18 mouse cellular contexts compared by ENCODE assay signal in genomic region chr15:25639217-25639616, GRCm38 (mm10). TPM values are rescaled to one million over a fixed set of nuclear protein-coding genes. Genes with fewer than 3 reads are reported as not detected.
A peak's percentile ranks its signal among the peaks of the same experiment; 100 is the strongest.
DNase-seq lines count a peak whose midpoint lies in the region; ATAC-seq and TF ChIP-seq lines count a peak whose summit lies in the region.
"Had no signal": no experiment of that assay in that cellular context is flagged by ENCODE, and none has a peak within 500 bp of the region (broad histone marks: within the 10 kb centered on the region; RNA-seq: fewer than 3 reads in every experiment).

No protein-coding gene starts in this region.

- H3K4me2 ChIP-seq in kidney, embryonic 15.5 days, result no peak overlapping the region
- H3K4me2 ChIP-seq in lung, postnatal 0 days (replicated peaks; ENCODE audit: low read depth, low read length), result no peak overlapping the region
- H3K4me2 ChIP-seq: embryonic facial prominence, embryonic 13.5 days; heart, embryonic 12.5 days; hindbrain, embryonic 15.5 days had no signal

- H3K4me1 ChIP-seq in kidney, adult 2 months (ENCODE audit: control insufficient read depth, insufficient read depth, low read length), result peaks cover 63% of the 10 kb centered on the region
- peaks cover 88% of the 10 kb centered on the region for H3K4me1 ChIP-seq in kidney, embryonic 15.5 days
- H3K4me1 ChIP-seq in lung, postnatal 0 days (ENCODE audit: insufficient read depth, low read depth, low read length), result peaks cover 22% of the 10 kb centered on the region; the same call in 1 of the 2 replicates
- H3K4me1 ChIP-seq in lung, adult 2 months (ENCODE audit: control insufficient read depth, insufficient read depth, low read length), result peaks cover 31% of the 10 kb centered on the region
- H3K4me1 ChIP-seq in embryonic fibroblast, embryonic 13.5 days (ENCODE audit: control insufficient read depth, insufficient read depth, low read length), result peaks cover 30% of the 10 kb centered on the region

- intact Hi-C loops in left cerebral cortex, postnatal 10 days (cut with DNase I), result no loop called here
- intact Hi-C loops in heart, postnatal 25 days (cut with DNase I), result no loop called here

- no peak; the same call in 1 of the 2 replicates for TF ChIP-seq EP300 in lung, postnatal 0 days (IDR thresholded peaks at IDR 0.05)

- 34% methylated on average over 5 of the region's 5 CpGs for WGBS in kidney, adult 2 months
- 83% methylated on average over 5 of the region's 5 CpGs for WGBS in kidney, embryonic 15.5 days
- 50% methylated on average over 5 of the region's 5 CpGs for WGBS in lung, postnatal 0 days
- 51% methylated on average over 5 of the region's 5 CpGs for WGBS in lung, adult 2 months

- no peak for ATAC-seq in kidney, embryonic 15.5 days (replicated peaks; ENCODE audit: low FRiP score)
- 0 out of 2 replicates have a peak, but pooled peaks have one; percentile 14 for ATAC-seq in lung, postnatal 0 days
- ATAC-seq: forebrain, embryonic 14.5 days had no signal

- peak; percentile 56 for DNase-seq in kidney, adult 2 months
- peak; percentile 52 for DNase-seq in lung, postnatal 0 days (ENCODE audit: low spot score)
- DNase-seq in lung, adult 2 months, result no peak
- no peak for DNase-seq in left cerebral cortex, postnatal 10 days (ENCODE audit: extremely low spot score in 1 of 2, low spot score in 2 of 2)
- DNase-seq in adrenal gland, adult 2 months, result no peak
- DNase-seq in heart, postnatal 25 days (ENCODE audit: low spot score), result no peak
- DNase-seq: adrenal gland, postnatal 14 days; cerebellum, adult 18-20 months; cerebellum, adult 9-11 months; cerebellum, postnatal 36 days; gastrocnemius, postnatal 14 days; heart, postnatal 36 days had no signal

- H3K36me3 ChIP-seq in kidney, adult 2 months (ENCODE audit: control insufficient read depth, insufficient read depth, low read length), result no peaks in the 10 kb centered on the region
- H3K36me3 ChIP-seq in kidney, embryonic 15.5 days, result no peaks in the 10 kb centered on the region
- H3K36me3 ChIP-seq in lung, postnatal 0 days (ENCODE audit: insufficient read depth, low read length), result no peaks in the 10 kb centered on the region
- H3K36me3 ChIP-seq: embryonic facial prominence, embryonic 13.5 days; heart, embryonic 12.5 days; hindbrain, embryonic 15.5 days had no signal

- no peak overlapping the region for H3K4me3 ChIP-seq in kidney, adult 2 months (ENCODE audit: insufficient read depth, low read depth, low read length)
- no peak overlapping the region for H3K4me3 ChIP-seq in kidney, embryonic 15.5 days (replicated peaks)
- no peak overlapping the region for H3K4me3 ChIP-seq in lung, postnatal 0 days (ENCODE audit: low read depth, low read length)
- no peak overlapping the region for H3K4me3 ChIP-seq in lung, adult 2 months (replicated peaks; ENCODE audit: extremely low read depth, low read depth, low read length)
- H3K4me3 ChIP-seq in embryonic fibroblast, embryonic 13.5 days (ENCODE audit: insufficient read depth, low read length), result no peak overlapping the region
- H3K4me3 ChIP-seq: embryonic facial prominence, embryonic 13.5 days; heart, embryonic 12.5 days; hindbrain, embryonic 15.5 days had no signal

- 0 out of 2 replicates have a peak overlapping the region, but pooled peaks have one; percentile 6 for H3K27ac ChIP-seq in kidney, adult 2 months (ENCODE audit: insufficient read depth, low read depth, low read length)
- no peak overlapping the region for H3K27ac ChIP-seq in kidney, embryonic 15.5 days
- H3K27ac ChIP-seq in lung, postnatal 0 days (ENCODE audit: low read length), result no peak overlapping the region
- peak overlapping the region; percentile 34 for H3K27ac ChIP-seq in embryonic fibroblast, embryonic 13.5 days (ENCODE audit: insufficient read depth, low read length)
- H3K27ac ChIP-seq: embryonic facial prominence, embryonic 13.5 days; hindbrain, embryonic 15.5 days had no signal

- H3K9ac ChIP-seq in kidney, embryonic 15.5 days, result no peak overlapping the region
- H3K9ac ChIP-seq in lung, postnatal 0 days (replicated peaks; ENCODE audit: low read depth), result no peak overlapping the region
- H3K9ac ChIP-seq: embryonic facial prominence, embryonic 13.5 days; heart, embryonic 12.5 days; hindbrain, embryonic 15.5 days had no signal

- H3K27me3 ChIP-seq in kidney, adult 2 months (replicated peaks; ENCODE audit: control insufficient read depth, insufficient read depth, low read length), result no peaks in the 10 kb centered on the region
- H3K27me3 ChIP-seq in kidney, embryonic 15.5 days, result no peaks in the 10 kb centered on the region
- H3K27me3 ChIP-seq in lung, postnatal 0 days (replicated peaks; ENCODE audit: insufficient read depth, low read length), result no peaks in the 10 kb centered on the region
- H3K27me3 ChIP-seq: embryonic facial prominence, embryonic 13.5 days; heart, embryonic 12.5 days; hindbrain, embryonic 15.5 days had no signal

- no peaks in the 10 kb centered on the region for H3K9me3 ChIP-seq in kidney, embryonic 15.5 days (replicated peaks)
- H3K9me3 ChIP-seq in lung, postnatal 0 days (ENCODE audit: low read length), result no peaks in the 10 kb centered on the region
- H3K9me3 ChIP-seq: embryonic facial prominence, embryonic 13.5 days; heart, embryonic 12.5 days; hindbrain, embryonic 15.5 days had no signal

- no peak for TF ChIP-seq POLR2A in kidney, adult 2 months (IDR thresholded peaks at IDR 0.05; ENCODE audit: low read depth, low read length)
- TF ChIP-seq POLR2A in lung, adult 2 months (IDR thresholded peaks at IDR 0.05; ENCODE audit: borderline replicate concordance, extremely low read depth, low read depth, low read length), result no peak
- TF ChIP-seq POLR2A in embryonic fibroblast, embryonic 13.5 days (IDR thresholded peaks at IDR 0.05; ENCODE audit: low read depth, low read length), result no peak

- TF ChIP-seq CTCF in kidney, adult 2 months (conservative IDR thresholded peaks at IDR 0.05; ENCODE audit: insufficient read depth, insufficient read length, low read depth, low read length), result no peak
- TF ChIP-seq CTCF in lung, postnatal 0 days (IDR thresholded peaks at IDR 0.05), result no peak
- no peak for TF ChIP-seq CTCF in lung, adult 2 months (IDR thresholded peaks at IDR 0.05; ENCODE audit: insufficient read depth, low read length)
- no peak for TF ChIP-seq CTCF in embryonic fibroblast, embryonic 13.5 days (IDR thresholded peaks at IDR 0.05; ENCODE audit: borderline replicate concordance, insufficient read depth, low read length)

RNA-seq across cellular contexts. Expression of gene Myo10, which starts 16.9 kb away (rescaled TPM):
- polyA plus RNA-seq in kidney, adult 2 months (2012; rRNA removed), result 45.4 and 51.9 TPM in 2 replicates
- 39.3 and 40.5 TPM in 2 replicates for polyA plus RNA-seq in kidney, embryonic 15.5 days (2015; fragmentation: Nextera tagmentation; extraction: Ambion mirVana)
- polyA plus RNA-seq in lung, postnatal 0 days (2015; fragmentation: Nextera tagmentation; extraction: Ambion mirVana), result 17.3 and 20.2 TPM in 2 replicates
- 81.3 and 82.7 TPM in 2 replicates for polyA plus RNA-seq in lung, adult 2 months (2012; rRNA removed)
- polyA plus RNA-seq in embryonic fibroblast, embryonic 13.5 days (2011; ENCODE audit: insufficient read length, low read depth, missing spikeins), result 47.8 and 49.9 TPM in 2 replicates
- 10 to 100 TPM; 40.9 to 44.9 TPM for total RNA-seq in left cerebral cortex, postnatal 10 days (2021)
- total RNA-seq in adrenal gland, adult 2 months (2021), result 100 to 1,000 TPM in 1 of 2 experiments, 10 to 100 TPM in 1; 63.9 to 103 TPM
- polyA plus RNA-seq in adrenal gland, adult 2 months (2012; rRNA removed), result 35.8 and 42.1 TPM in 2 replicates
- total RNA-seq in heart, postnatal 25 days (2021), result 10 to 100 TPM; 64.4 to 66.1 TPM

Comparison
In these comparisons a context has a peak if more than half of its experiments do, and no peak if none do; other contexts are left out.
1. DNase-seq: peak in kidney, adult 2 months (single experiment) and lung, postnatal 0 days (single experiment); none in lung, adult 2 months (single experiment), left cerebral cortex, postnatal 10 days (0 of 2), adrenal gland, adult 2 months (single experiment) and heart, postnatal 25 days (single experiment).
2. H3K27ac ChIP-seq: peak in kidney, adult 2 months (single experiment) and embryonic fibroblast, embryonic 13.5 days (single experiment); none in kidney, embryonic 15.5 days (single experiment) and lung, postnatal 0 days (single experiment).